Mouse (Mus musculus) ES-Bruce4 (cell line): ENCODE measurements around the gene Fam124a.

Experiments used
- CTCF ChIP-seq: IDR thresholded peaks from one replicate; pipeline ENCODE4 v1.8.1; 2011; ENCODE audit warnings: low read depth, low read length
- EP300 ChIP-seq: IDR thresholded peaks from 2 replicates; pipeline ENCODE4 v1.6.1; 2011; ENCODE audit warnings: low read depth, low read length; ENCODE audit not compliant: insufficient read depth
- POLR2A ChIP-seq: IDR thresholded peaks from one replicate; pipeline ENCODE4 v1.8.1; 2011; ENCODE audit warnings: low read length; ENCODE audit not compliant: insufficient read depth

DNA sequence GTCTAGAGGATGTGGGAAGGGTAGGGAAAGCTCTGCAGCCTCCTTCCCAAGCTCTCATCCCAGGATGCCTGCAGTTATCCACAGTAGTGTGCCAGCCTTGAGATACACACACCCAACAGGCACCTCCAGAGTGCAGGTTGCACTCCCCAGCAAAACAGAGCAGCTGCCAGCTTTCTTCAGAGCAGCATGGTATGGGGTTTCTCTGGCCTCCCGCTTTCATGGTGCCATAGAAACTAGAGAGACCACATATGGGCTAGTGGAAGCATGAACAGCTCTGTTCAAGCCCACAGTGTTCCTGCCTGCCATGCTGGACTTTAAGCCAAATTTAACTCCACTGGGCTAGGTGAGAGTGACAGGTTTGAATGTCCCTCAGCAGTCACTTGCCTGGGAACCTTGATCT is 47.3 kb downstream of the Fam124a start:
- TF ChIP-seq CTCF: no peak
- no peak for TF ChIP-seq POLR2A
- TF ChIP-seq EP300: no peak
